Mouse (Mus musculus) heart, postnatal 25 days (tissue): ENCODE results near the gene Hexim2. TPM values are rescaled to one million over a fixed set of nuclear protein-coding genes. Genes with fewer than 3 reads are reported as not detected.

Experiments used
- DNase-seq: peaks from one replicate; pipeline ENCODE4 v3.0.0; 2022; ENCODE audit warnings: low spot score
- intact Hi-C: fragments of 180-260 bp; cut with DNase I; formaldehyde crosslinking; loops from one replicate; pipeline ENCODE4 v1.15.1; 2025
- total RNA-seq, 2 experiments: library from RNA; stranded (reverse); gene quantifications; 2 replicates each; pipeline ENCODE4 v1.2.3; 2021

Hexim2 gene
- total RNA-seq, 2 experiments from 2014 or later: 1.3 to 2.3 TPM

DNA sequence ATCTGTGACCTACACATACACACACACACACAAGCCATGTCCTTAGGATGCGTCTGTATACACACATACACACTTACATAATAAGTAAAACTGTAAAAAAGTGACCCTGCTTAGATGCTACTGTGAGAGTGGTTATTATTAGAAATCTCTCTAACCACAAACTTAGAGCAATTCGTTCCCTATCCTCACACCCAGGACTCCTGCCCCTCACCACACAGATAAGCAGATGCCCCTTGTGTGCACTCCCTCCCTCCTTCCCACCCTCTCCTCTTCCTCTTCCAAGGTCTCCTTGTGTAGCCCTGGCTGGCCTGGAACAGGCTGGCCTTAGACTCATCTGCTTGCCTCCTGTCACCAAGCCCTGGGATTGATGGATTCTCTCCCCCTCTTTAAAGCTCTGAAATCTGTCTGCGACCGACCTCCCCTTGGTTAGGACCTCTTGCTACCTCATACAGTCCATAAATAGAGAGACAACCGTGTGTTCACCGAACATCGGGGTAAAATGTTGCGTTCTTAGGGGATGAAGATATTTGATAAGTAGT is 3.9 kb downstream of the Hexim2 start:
- DNase-seq: no peak
- intact Hi-C loops: no loop called here

DNA sequence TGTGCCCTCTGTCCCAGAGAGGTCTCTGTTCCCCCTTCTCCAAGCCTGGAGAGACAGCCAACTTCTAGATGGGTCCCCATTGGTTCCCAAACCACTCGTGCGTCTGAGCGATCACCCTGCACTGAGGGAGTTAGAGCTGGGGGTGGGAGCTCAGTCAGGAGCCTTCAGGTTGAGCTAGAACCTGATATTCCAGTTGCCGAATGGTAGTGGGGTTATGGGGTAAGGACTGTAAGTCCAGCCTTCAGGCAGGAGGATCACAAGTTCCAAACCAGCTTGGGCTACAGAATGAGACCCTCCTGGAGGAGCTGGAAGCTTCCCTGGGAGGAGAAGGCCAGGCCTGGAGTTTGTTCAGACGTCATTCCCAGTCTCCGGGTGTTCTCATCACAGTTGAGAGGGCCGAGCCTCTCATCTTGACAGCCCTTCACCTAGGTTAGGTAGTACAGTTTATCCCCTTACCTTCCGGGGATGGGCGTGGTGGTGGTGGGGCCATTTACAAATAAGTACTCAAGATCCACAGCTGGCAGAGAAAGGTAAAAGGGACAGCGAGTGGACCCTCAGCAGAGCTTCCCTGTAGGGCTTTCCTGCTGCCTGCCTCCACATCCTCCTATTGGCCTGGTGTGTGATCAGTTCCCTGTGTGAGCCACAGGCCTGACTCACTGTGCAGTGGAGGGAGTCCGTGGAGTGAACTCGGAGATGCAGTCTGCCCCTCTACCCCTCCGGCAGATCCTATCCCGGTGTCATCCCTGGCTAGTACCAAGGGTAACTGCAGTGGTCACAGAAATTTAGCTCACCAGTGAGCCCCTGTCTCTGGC is 7.9 kb downstream of the Hexim2 start:
- no peak for DNase-seq
- intact Hi-C loops: no loop called here

- no peak for DNase-seq
- intact Hi-C loops: no loop called here
Observed at GRCm38 (mm10) chr11:103140763-103141100, 8.5 kb downstream of the Hexim2 start.

DNA sequence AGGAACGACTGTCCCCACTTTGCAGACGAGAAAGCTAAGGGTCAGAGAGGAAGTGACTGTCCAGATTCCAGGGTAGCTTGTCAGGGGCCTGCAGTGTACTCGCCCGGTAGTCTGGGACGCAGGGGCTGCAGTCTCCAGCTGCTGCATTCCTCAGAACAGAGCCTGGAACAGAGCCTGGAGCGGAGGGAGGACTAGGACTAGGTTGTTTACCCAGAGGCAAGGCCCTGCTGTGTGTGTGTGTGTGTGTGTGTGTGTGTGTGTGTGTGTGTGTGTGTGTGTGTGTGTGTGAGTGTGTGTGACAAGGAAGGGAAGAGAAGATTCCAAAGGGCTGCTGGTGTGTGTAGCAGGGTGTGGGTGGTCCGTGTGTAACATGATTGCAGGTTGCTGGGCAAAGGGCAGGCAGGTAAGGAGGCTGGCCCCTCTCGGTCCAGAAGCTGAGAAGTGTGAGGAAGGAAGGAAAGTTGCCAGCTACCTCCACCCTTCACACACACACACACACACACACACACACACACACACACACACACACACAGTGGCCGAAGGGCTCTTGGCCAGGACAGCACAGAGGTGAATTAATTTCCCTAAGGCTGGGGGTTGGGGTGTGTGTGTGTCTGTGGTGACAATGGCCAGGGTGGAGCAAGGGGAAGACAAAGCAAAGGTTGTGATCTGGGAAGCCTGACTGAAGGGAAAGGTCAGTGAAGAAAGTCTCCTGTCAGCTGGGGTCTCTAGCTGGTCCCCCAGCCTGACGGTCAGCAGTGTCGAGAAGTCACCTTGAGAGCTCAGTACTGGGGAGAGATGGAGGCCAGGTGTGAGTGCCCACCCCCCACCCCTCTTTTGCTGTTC is 9.1 kb downstream of the Hexim2 start:
- peak; percentile 65 for DNase-seq
- intact Hi-C loops: no loop called here

GRCm38 (mm10) chr11:103141944-103142255 is 9.7 kb downstream of the Hexim2 start:
- DNase-seq: no peak
- intact Hi-C loops: no loop called here

- intact Hi-C loops: no loop called here
- peak; percentile 34 for DNase-seq
Observed at GRCm38 (mm10) chr11:103142441-103143182, 10.4 kb downstream of the Hexim2 start.

GRCm38 (mm10) chr11:103144309-103145285 is 12.4 kb downstream of the Hexim2 start:
- intact Hi-C loops: no loop called here

DNA sequence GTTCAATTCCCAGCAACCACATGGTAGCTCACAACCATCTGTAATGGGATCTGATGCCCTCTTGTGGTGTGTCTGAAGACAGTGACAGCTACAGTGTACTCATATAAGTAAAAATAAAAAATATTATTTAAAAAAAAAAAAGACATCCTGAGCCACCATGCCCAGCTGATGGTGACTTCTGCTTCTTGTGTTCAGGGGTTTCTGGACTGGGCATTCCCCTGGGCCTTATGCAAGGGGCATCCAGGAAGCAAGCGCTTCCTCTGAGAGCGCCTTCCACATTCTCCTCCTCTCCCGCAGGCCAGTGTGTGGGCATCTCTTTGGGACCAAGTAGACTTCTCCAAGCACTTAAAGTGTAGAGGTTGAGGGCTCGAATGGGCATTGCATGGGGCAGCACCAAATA is 14.2 kb downstream of the Hexim2 start:
- intact Hi-C loops: no loop called here
- no peak for DNase-seq

More at GRCm38 (mm10) chr11:103144309-103145285, 12.4 kb downstream of the Hexim2 start:
- DNase-seq: no peak

DNA sequence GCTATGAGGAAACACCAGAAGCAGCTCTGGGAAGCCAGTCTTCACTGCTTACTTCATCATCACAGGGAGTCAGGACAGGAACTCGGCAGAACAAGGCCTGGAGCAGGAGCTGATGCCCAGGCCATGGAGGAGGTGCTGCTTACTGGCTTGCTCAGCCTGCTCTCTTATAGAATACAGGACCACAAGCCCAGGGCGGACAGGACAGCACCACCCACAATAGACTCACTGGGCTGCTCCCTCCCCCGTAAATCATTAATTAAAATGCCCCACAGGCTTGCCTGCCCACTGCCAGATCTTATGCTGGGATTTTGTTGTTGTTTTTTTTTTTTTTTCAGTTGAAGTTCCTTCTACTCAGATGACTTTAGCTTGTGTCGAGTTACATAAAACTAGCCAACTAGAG is 15.5 kb downstream of the Hexim2 start:
- DNase-seq: no peak
- intact Hi-C loops: no loop called here

GRCm38 (mm10) chr11:103149771-103150170 is 17.5 kb downstream of the Hexim2 start:
- DNase-seq: no peak
- intact Hi-C loops: loop anchor here (10.0 kb wide), 1 partner anchor 245 kb away; the partner anchor contains the start of gene Gfap

DNA sequence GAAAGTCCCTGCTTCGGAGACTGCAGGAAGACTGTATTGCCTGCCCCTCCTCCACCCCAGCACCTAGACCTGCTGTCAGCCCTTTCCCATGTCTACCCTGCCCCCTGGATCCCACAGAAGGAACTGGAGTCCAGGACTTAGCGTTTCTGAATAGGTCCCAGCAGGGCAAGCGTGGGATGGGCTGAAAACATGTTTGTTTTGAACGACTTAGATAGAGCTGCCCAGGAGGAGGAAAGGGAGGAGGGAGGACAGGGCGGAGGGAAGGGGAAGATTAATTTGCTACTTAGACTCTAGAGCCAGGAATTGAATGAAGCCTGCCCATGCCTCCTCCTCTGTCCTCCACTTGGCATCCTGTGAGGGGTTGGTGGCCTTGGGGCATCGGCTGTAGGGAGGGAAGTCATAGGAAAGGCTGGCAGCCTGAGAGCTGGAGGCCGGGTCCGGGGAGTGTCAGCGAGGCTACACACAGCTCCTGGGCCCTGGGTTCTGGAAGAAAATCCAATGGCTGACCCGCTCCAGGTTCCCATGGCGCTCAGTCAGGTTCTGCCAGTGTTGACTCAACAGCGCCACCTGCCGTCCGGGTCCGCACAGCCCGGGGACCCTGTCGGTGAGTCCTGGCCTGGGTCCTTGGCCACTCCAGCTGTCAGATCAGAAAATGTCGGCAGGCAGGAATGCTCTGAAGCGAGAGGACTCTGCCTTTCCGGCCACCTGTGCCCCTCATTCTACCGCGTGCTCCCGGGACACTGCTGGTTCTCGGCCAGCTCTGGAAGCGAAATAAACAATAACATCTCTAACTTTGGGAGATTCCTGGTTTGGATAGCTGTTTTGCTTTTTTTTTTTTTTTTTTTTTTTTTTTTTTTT is 26.6 kb downstream of the Hexim2 start:
- DNase-seq: peak; percentile 89
- intact Hi-C loops: loop anchor here (1.0 to 10.0 kb wide), 3 partner anchors 42 to 254 kb away; partner anchors contain the start of gene Gfap

- intact Hi-C loops: loop anchor here (10.0 kb wide), 1 partner anchor 254 kb away; the partner anchor contains the start of gene Plekhm1
Observed at GRCm38 (mm10) chr11:103160738-103161137, 28.5 kb downstream of the Hexim2 start.

GRCm38 (mm10) chr11:103161449-103161848 is 29.2 kb downstream of the Hexim2 start:
- intact Hi-C loops: loop anchor here (10.0 kb wide), 1 partner anchor 253 kb away; the partner anchor contains the start of gene Plekhm1
- DNase-seq: no peak

More at GRCm38 (mm10) chr11:103160738-103161137, 28.5 kb downstream of the Hexim2 start:
- no peak for DNase-seq

DNA sequence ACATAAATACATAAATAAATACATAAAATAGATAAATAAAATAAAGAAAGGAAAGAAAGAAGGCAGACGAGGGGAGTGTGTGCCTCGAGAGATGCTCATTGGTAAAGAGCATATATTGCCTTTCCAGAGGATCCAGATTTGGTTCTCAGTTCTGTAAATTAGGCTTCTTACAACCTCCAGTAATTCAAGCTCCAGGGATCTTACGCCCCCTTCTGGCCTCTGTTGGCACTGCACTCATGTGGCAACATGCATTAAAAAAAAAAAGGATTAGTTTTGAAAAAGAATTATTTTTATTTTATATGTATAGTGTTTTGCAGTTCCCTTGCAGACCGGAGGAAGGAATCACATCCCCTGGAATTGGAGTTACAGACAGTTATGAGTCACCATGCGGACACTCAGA is 29.9 kb downstream of the Hexim2 start:
- intact Hi-C loops: loop anchor here (10.0 kb wide), 1 partner anchor 253 kb away; the partner anchor contains the start of gene Plekhm1
- DNase-seq: no peak

GRCm38 (mm10) chr11:103164391-103164790 is 32.2 kb downstream of the Hexim2 start:
- no peak for DNase-seq
- intact Hi-C loops: loop anchor here (10.0 kb wide), 1 partner anchor 250 kb away; the partner anchor contains the start of gene Plekhm1

DNA sequence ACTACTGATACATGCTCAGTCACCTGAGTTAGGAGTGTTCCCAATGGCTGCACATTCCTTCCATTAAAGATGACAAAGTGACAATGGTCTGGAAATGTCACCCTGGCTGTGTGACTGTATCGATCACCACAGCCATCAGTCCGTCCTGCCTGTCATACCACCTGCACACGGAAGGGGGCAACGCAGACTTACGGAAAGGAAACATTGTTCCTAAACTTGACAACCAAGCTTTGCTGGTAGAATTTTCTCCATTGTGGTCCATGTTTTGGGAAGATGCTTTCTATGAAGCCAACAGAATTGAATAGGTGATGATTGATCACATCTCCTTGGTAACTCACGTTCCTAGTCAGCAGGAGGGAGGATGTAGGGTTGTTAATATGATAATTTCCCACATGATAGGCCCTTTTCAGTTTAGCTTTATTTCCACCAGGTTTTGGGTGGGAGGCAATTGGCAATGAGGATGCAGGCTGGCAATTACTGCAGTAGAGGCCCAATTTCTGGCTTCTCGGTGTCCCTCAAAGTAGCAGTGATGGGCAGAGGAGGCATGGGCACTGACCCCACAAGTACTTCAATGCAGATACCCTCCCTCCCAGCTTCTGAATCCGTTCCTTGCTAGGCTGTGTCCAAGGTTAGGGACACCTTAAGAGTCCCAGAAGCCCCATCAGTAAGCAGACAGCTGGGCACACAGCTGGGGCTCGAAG is 36.6 kb downstream of the Hexim2 start:
- intact Hi-C loops: loop anchor here (1.0 to 10.0 kb wide), 4 partner anchors 16 to 246 kb away; partner anchors contain the start of gene Plekhm1
- DNase-seq: no peak

- DNase-seq: no peak
- intact Hi-C loops: loop anchor here (1.0 to 10.0 kb wide), 4 partner anchors 16 to 245 kb away; partner anchors contain the start of gene Plekhm1
Observed at GRCm38 (mm10) chr11:103169664-103170063, 37.4 kb downstream of the Hexim2 start.
